Mouse (Mus musculus) ovary, postnatal 36 days (tissue): ENCODE data around the gene Myh14.

Experiments
- DNase-seq: peaks from one replicate; pipeline ENCODE4 v3.0.0; 2022; ENCODE audit warnings: low spot score, mixed read lengths

The Myh14 gene

GRCm38 (mm10) chr7:44669103-44669502, 1.5 kb downstream of the Myh14 start:
- peak; percentile 18 for DNase-seq

- DNase-seq: no peak
Observed at GRCm38 (mm10) chr7:44667996-44668738, 2.5 kb downstream of the Myh14 start.

GRCm38 (mm10) chr7:44666462-44666861, 4.2 kb downstream of the Myh14 start:
- DNase-seq: no peak

DNA sequence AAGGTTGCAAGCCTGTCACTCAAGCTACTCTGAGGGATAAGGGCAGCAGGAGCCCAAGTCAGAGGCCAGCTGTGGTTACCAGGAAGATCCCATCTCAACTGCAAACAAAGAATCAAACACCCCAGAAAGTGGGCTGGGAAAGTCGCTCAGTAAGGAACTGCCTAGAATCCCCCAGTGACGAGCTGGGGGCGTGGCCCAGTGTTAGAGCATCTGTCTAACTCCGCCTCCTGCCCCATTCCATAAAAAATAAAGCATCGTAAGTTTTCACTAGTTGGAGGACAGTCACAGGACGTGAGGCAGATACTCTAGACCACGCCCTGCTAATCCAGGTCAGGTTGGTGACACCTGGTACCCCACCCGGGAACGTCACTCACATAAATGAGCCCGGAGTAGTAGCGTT, 5.9 kb downstream of the Myh14 start:
- no peak for DNase-seq

- DNase-seq: no peak
Observed at GRCm38 (mm10) chr7:44663546-44663945, 7.1 kb downstream of the Myh14 start.

- no peak for DNase-seq
Observed at GRCm38 (mm10) chr7:44662569-44662968, 8.1 kb downstream of the Myh14 start.

- peak; percentile 38 for DNase-seq
Observed at GRCm38 (mm10) chr7:44662168-44662567, 8.5 kb downstream of the Myh14 start.

DNA sequence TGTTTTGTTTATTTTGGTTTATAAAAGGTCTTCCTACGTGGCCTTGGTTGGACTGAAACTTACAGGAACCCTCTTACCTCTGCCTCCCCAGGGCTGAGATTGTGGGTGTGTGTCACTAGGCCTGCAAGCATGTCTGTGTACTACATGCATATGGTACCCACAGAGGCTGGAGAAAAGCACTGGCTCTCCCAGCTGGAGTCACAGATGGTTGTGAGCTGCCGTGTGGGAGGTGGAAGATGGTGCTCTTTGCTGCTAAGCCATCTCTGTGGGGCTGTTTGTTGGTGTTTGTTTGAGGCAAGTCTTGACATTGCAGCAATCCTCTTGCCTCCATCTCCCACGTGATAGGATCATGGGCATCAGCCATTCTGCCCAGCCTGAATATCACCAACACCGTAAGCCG, 9.4 kb downstream of the Myh14 start:
- no peak for DNase-seq

DNA sequence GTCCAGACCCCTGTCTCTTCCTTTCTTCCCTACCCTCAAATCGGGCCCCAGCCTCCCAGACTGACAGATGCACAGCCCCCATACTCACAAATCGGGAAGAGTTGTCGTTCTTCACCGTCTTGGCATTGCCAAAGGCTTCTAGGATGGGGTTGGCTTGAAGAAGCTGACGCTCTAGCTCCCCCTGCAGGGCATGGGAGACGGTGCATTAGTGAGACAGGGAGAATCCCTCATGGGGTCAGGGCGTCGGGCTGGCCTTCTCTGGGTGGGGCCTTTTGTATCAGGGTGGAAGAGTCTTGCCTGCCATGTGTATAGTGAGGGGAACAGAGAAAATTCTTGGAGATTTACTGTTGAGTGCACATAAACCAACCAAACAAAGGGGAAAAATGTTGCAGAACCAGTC, 15.1 kb downstream of the Myh14 start:
- DNase-seq: peak; percentile 53

DNA sequence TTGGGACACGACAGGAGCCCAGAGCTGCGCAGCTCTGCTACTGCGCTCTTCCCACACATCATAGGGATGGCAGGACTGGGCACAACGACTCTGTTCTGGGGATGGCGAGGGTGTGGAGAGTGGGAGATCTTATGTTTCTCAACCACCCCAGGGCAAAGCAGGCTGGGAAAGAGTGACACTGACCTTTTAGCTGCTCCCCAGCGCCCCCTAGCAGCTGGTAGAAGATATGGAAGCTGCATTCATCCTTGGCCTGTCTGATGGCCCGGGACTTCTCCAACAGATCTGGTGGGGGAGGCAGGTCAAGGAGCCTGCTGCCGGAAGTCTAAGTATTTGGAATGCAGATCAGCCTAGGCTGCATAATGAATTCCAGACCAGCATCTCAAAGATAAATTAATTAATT, 16.9 kb downstream of the Myh14 start:
- DNase-seq: no peak

- no peak for DNase-seq
Observed at GRCm38 (mm10) chr7:44651416-44651815, 19.2 kb downstream of the Myh14 start.

- DNase-seq: peak; percentile 36
Observed at GRCm38 (mm10) chr7:44649990-44650389, 20.7 kb downstream of the Myh14 start.

DNA sequence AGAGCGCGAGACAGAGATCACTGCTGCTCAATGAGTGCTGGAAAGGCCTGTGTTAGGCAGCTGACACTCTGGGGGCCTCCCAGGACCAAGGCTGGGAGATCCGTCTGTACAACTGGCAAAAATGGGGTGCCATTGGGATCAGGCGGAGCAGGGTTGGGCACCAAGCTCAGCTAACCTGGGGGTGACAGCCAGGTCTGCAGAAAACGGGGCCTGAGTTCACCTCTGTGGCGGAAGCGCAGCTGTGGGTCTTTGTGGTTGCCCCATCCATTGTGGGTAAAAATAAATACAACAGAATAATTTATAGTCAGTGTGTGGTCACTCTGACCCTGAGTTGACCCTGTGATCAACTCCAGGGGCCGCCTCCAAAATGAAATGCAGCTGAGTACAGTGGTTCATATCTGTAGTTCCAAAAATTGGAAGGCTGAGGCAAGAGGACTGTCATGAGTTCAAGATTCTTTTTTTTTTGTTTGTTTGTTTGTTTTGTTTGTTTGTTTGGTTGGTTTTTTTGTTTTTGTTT, 21.5 kb downstream of the Myh14 start:
- no peak for DNase-seq

DNA sequence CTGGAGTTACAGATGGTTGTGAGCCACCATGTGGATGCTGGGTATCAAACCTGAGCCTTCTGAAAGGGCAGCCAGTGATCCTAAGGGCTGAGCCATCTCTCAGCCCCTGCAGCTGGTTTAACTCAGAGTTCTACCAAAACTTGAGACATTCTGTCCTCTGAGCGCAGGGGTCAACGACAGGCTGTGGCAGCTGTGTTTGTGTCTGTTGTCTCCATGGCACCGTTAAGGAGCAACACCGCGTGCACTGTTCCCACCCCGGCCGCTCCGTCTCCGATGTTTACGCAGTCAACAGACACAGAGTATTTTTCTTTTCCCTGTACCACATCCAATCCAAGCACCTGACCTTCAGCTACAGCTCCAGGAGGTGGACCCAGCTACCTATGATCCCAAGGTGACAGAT, 22.9 kb downstream of the Myh14 start:
- no peak for DNase-seq

- DNase-seq: peak; percentile 62
Observed at GRCm38 (mm10) chr7:44647042-44647724, 23.5 kb downstream of the Myh14 start.

GRCm38 (mm10) chr7:44645951-44646350, 24.7 kb downstream of the Myh14 start:
- DNase-seq: no peak

DNA sequence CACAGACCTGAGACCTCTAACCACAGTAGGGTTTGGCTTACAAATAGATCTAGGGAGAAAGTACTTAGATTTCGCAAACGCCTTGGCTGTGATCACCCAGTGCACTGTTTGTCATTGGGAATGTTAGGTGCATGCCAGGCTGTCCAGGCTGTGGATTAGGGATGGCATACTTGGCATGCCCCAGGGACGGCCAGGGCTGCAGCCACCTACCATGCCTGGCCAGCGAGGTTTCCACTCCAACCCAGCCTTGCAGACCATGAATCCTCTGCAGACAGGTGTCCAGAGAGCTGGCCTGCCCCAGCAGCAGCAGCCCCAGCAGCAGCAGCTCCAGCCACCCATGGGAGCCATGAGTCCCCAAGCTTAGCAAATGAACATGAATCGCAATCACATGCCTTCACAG, 25.4 kb downstream of the Myh14 start:
- DNase-seq: no peak

- DNase-seq: peak; percentile 23
Observed at GRCm38 (mm10) chr7:44641887-44642286, 28.8 kb downstream of the Myh14 start.

DNA sequence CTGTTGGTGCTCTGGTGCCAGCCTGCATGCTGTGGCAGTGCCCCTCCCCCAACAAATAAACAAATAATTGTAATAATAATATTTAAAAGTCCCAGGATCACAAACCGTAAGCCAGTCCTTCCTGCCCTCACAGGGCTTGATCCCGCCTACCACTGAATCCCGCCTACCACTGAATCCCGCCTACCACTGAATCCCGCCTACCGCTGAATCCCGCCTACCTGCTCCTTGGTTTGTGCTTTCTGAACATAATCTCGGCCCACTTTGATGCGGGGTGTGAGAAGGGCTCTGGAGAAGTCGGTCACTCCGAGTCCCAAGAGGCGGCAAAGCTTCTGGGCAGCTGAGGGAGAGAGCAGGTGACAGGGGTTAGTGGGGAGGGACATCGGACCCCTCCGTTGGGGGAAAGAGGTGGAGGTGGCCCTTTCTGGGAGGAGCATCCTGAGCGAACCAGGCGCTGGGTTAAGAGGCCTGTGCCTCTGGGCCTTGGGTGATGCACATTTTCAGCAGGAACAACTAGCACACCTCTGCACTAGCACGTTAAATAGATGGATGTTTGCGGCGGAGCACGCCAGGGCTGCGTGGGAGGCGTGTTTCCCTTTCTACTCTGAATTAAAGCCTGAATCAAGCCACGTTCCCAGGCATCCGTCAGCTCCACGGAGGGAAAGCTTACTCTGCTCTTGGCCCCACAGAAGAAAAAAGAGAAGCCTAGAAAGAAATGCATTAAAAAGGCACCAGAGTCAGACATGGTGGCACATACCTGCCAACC, 29.6 kb downstream of the Myh14 start:
- no peak for DNase-seq

DNA sequence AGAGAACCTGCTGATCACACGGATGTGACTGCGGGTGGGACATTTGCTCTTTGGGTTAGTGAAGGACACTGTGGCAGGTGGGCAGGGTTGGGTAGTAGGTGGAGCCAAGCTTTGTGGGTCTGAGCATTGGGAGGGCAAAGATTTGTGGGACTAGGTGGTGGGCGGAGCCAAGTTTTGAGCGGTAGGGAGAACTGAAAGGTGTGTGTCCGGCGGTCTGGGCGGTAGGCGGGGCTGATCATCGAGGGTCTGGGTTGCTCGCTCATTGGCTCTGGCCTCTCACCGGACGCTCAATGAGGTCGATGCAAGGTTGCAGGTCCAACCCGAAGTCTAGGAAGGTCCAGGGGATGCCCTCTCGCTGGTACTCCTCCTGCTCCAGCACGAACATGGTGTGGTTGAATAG, 32.0 kb downstream of the Myh14 start:
- no peak for DNase-seq

DNA sequence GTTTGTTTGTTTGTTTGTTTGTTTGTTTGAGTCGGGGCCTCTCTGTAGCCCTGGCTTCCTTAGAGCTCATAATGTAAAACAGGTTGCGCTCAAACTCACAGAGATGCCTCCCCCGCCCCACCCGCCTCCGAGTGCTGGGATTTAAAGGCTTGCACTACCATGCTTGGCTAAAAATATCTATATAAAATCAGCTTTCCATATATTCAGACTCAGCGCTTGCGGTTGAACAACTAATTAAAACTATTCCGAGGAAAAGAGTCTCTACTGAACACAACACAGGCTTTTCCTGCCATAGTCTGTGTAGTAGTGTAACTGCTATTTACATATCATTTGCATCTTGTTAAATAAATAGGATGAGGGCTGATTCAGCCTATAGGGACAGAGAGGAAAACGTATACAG, 34.0 kb downstream of the Myh14 start:
- DNase-seq: no peak

DNA sequence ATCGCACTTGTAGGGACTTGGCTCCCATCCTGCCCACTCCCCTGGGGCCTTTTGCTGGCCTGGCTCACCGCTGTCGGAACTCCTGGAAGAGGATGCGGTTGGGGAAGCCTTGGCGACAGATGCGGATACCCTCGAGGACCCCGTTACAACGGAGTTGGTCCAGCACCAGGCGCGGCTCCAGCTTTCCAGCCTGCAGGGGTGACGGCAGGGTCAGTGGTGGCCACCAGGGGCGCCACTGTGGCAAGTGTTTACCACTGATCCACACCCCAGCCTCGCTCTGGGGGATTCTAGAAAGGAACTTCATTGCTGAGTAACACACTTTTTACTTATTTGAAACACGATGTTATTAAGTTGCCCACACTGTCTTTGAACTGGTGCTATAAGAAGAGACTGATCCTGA, 37.2 kb downstream of the Myh14 start:
- DNase-seq: no peak

DNA sequence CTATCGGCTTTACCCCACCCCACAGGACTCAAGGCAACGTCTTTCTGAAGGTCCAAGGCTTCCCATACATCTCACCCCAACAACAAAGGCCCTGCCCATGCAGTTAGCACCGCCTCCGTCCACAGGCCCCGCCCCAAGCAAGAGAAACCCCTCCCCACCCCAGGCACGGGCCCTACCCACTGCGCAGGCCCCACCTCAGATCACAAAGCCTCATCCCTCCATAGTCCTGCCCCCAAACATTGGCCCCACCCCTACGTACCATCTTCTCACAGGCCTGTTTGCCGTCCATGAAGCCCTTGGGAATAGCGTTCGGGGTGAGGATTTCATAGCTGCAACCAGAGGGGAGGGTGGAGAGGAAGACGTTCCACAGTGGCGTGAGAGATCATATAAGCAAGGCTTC, 38.0 kb downstream of the Myh14 start:
- DNase-seq: no peak
